Mouse (Mus musculus) CH12.LX (cell line): ENCODE data around the gene Dock10. TPM values are rescaled to one million over a fixed set of nuclear protein-coding genes. Genes with fewer than 3 reads are reported as not detected.

Source experiments
- DNase-seq: peaks from one replicate; pipeline ENCODE4 v3.0.0-alpha.2; 2013; ENCODE audit errors: extremely low read depth
- H3K27ac ChIP-seq: 2 replicates; pipeline ENCODE4 v1.5.1; 2012; ENCODE audit warnings: low read depth, mild to moderate bottlenecking, control low read depth, moderate library complexity; ENCODE audit not compliant: insufficient read depth
- H3K27me3 ChIP-seq: replicated peaks from 2 replicates; pipeline ENCODE3; 2012; ENCODE audit warnings: inconsistent platforms
- H3K36me3 ChIP-seq, 2 experiments: replicated peaks in 1 of 2; 2 replicates each; pipeline versions ENCODE3 to v1.6.1; 2012; ENCODE audit warnings: inconsistent platforms in 1 of 2, low read length in 1 of 2, mild to moderate bottlenecking in 1 of 2, mixed read lengths in 1 of 2, moderate library complexity in 1 of 2; ENCODE audit not compliant: control insufficient read depth in 1 of 2, insufficient read depth in 1 of 2
- H3K4me1 ChIP-seq, 2 experiments: 2 replicates each; pipeline ENCODE4 v1.6.1; 2012; ENCODE audit warnings: inconsistent platforms in 1 of 2, moderate library complexity in 1 of 2; ENCODE audit not compliant: insufficient read depth in 2 of 2, control insufficient read depth in 1 of 2
- H3K4me2 ChIP-seq: 2 replicates; pipeline ENCODE4 v1.6.1; 2012; ENCODE audit warnings: low read depth, mild to moderate bottlenecking, control low read depth; ENCODE audit not compliant: poor library complexity, insufficient read depth, severe bottlenecking
- H3K4me3 ChIP-seq, 3 experiments: fragments of 150-350 bp in 1 of 3; sonication (generic) in 1 of 3; replicated peaks in 1 of 3; 2 replicates each; pipeline versions ENCODE3 to v1.5.1; 2011 to 2012; ENCODE audit warnings: low read depth in 2 of 3, low read length in 2 of 3, mild to moderate bottlenecking in 2 of 3, moderate library complexity in 2 of 3, control low read depth in 1 of 3, improper control_type of control experiment in 1 of 3, inconsistent platforms in 1 of 3, mixed read lengths in 1 of 3; ENCODE audit not compliant: poor library complexity in 1 of 3
- H3K79me2 ChIP-seq: replicated peaks from 2 replicates; pipeline ENCODE4 v1.6.1; 2012; ENCODE audit warnings: mild to moderate bottlenecking, moderate library complexity; ENCODE audit not compliant: control insufficient read depth, poor library complexity, insufficient read depth, severe bottlenecking; ENCODE audit errors: extremely low read depth
- H3K9ac ChIP-seq: 2 replicates; pipeline ENCODE4 v1.6.1; 2012; ENCODE audit warnings: low read depth, mild to moderate bottlenecking, control low read depth, moderate library complexity; ENCODE audit not compliant: insufficient read depth
- H3K9me3 ChIP-seq: replicated peaks from 2 replicates; pipeline ENCODE3; 2012; ENCODE audit warnings: low read length, inconsistent platforms, mixed read lengths
- CTCF ChIP-seq, 2 experiments: IDR thresholded peaks in 1 of 2; conservative IDR thresholded peaks in 1 of 2; 2 replicates each; pipeline ENCODE4 v1.5.1; 2011 to 2012; ENCODE audit warnings: low read depth in 2 of 2, low read length in 2 of 2, improper control_type of control experiment in 1 of 2, inconsistent platforms in 1 of 2, mild to moderate bottlenecking in 1 of 2, moderate library complexity in 1 of 2
- ELF1 ChIP-seq: IDR thresholded peaks from 2 replicates; pipeline ENCODE4 v1.6.1; 2014; ENCODE audit warnings: low read depth, mild to moderate bottlenecking, inconsistent platforms, low read length, improper control_type of control experiment
- EP300 ChIP-seq: IDR thresholded peaks from 2 replicates; pipeline ENCODE4 v1.6.1; 2011; ENCODE audit warnings: low read length, improper control_type of control experiment
- IRF4 ChIP-seq: IDR thresholded peaks from 2 replicates; pipeline ENCODE4 v1.6.1; 2014; ENCODE audit warnings: low read depth, mild to moderate bottlenecking, inconsistent platforms, low read length, improper control_type of control experiment
- JUN ChIP-seq: IDR thresholded peaks from 2 replicates; pipeline ENCODE4 v1.6.1; 2011; ENCODE audit warnings: low read depth, mild to moderate bottlenecking, low read length, improper control_type of control experiment, moderate library complexity; ENCODE audit not compliant: insufficient read depth
- JUND ChIP-seq: conservative IDR thresholded peaks from 2 replicates; pipeline ENCODE4 v1.6.1; 2011; ENCODE audit warnings: low read depth, low read length, improper control_type of control experiment
- KAT2A ChIP-seq: IDR thresholded peaks from 2 replicates; pipeline ENCODE4 v1.6.1; 2012; ENCODE audit warnings: low read length, improper control_type of control experiment, inconsistent platforms; ENCODE audit not compliant: insufficient replicate concordance
- MAX ChIP-seq: IDR thresholded peaks from 2 replicates; pipeline ENCODE4 v1.6.1; 2011; ENCODE audit warnings: low read length, improper control_type of control experiment
- MEF2A ChIP-seq: IDR thresholded peaks from 2 replicates; pipeline ENCODE4 v1.6.1; 2014; ENCODE audit warnings: low read depth, mild to moderate bottlenecking, inconsistent platforms, low read length, improper control_type of control experiment, borderline replicate concordance
- MXI1 ChIP-seq: IDR thresholded peaks from 2 replicates; pipeline ENCODE4 v1.6.1; 2011; ENCODE audit warnings: mild to moderate bottlenecking, low read depth, low read length, improper control_type of control experiment
- NRF1 ChIP-seq: IDR thresholded peaks from 2 replicates; pipeline ENCODE4 v1.6.1; 2014; ENCODE audit warnings: low read depth, mild to moderate bottlenecking, inconsistent platforms, low read length, improper control_type of control experiment, moderate library complexity
- POLR2A ChIP-seq: IDR thresholded peaks from 2 replicates; pipeline ENCODE4 v1.6.1; 2011; ENCODE audit warnings: low read depth, mild to moderate bottlenecking, improper control_type of control experiment, low read length
- RAD21 ChIP-seq: IDR thresholded peaks from 2 replicates; pipeline ENCODE4 v1.6.1; 2011; ENCODE audit warnings: low read depth, mild to moderate bottlenecking, low read length, improper control_type of control experiment, moderate library complexity
- RCOR1 ChIP-seq: conservative IDR thresholded peaks from 2 replicates; pipeline ENCODE4 v1.6.1; 2012; ENCODE audit warnings: low read depth, mild to moderate bottlenecking, inconsistent platforms, low read length, improper control_type of control experiment
- SIN3A ChIP-seq: IDR thresholded peaks from 2 replicates; pipeline ENCODE4 v1.6.1; 2012; ENCODE audit warnings: low read length, improper control_type of control experiment, inconsistent platforms
- SMC3 ChIP-seq: IDR thresholded peaks from 2 replicates; pipeline ENCODE4 v1.6.1; 2011; ENCODE audit warnings: low read depth, low read length, improper control_type of control experiment
- TCF12 ChIP-seq: IDR thresholded peaks from 2 replicates; pipeline ENCODE4 v1.6.1; 2014; ENCODE audit warnings: low read depth, mild to moderate bottlenecking, inconsistent platforms, low read length, improper control_type of control experiment
- UBTF ChIP-seq: IDR thresholded peaks from 2 replicates; pipeline ENCODE4 v1.6.1; 2012; ENCODE audit warnings: low read depth, mild to moderate bottlenecking, inconsistent platforms, low read length, improper control_type of control experiment, moderate library complexity
- ZC3H11A ChIP-seq: IDR thresholded peaks from 2 replicates; pipeline ENCODE4 v1.6.1; 2012; ENCODE audit warnings: low read depth, mild to moderate bottlenecking, inconsistent platforms, low read length, improper control_type of control experiment
- ZKSCAN1 ChIP-seq: IDR thresholded peaks from 2 replicates; pipeline ENCODE4 v1.6.1; 2012; ENCODE audit warnings: low read depth, inconsistent platforms, low read length, improper control_type of control experiment, borderline replicate concordance
- ZMIZ1 ChIP-seq: IDR thresholded peaks from 2 replicates; pipeline ENCODE4 v1.6.1; 2012; ENCODE audit warnings: low read depth, mild to moderate bottlenecking, inconsistent platforms, low read length, improper control_type of control experiment
- dilution Hi-C: fragments of 300-500 bp; cut with MboI; formaldehyde crosslinking; loops from 2 replicates; pipeline ENCODE4 v1.14.3; 2020; ENCODE audit warnings: low sequenced_read_pairs; ENCODE audit not compliant: extremely low pct_unique_long_range_greater_than_20kb, extremely low pct_ligation_motif_present
- in situ Hi-C: fragments of 300-500 bp; cut with MboI; formaldehyde crosslinking; loops from 3 replicates; pipeline ENCODE4 v1.14.3; 2019; ENCODE audit warnings: low sequenced_read_pairs, low pct_ligation_motif_present, low pct_unique_long_range_greater_than_20kb, mixed read lengths
- polyA plus RNA-seq: library from polyadenylated mRNA; unstranded; fragments of >175 nt; gene quantifications from 2 replicates; pipeline ENCODE4 v1.2.1, GENCODE M21; 2012; ENCODE audit warnings: low read depth; ENCODE audit not compliant: insufficient read length
- total RNA-seq, 2 experiments: library from RNA; depleted of rRNA; stranded (reverse); fragments of 300-350 nt in 1 of 2; fragments of >200 nt in 1 of 2; gene quantifications; 2 replicates each; pipeline ENCODE4 v1.2.3; 2012 to 2014

Dock10 gene
- total and polyA plus RNA-seq, 3 experiments = 44.7 to 77.2 (median 62.2) TPM

GRCm38 (mm10) chr1:80504757-80505156 is 253.6 kb downstream of the Dock10 start:
- peaks cover 55 to 82% of the 10 kb centered on the region in 2 experiments for H3K36me3 ChIP-seq
- dilution Hi-C loops = no loop called here

GRCm38 (mm10) chr1:80504081-80504480 is 254.2 kb downstream of the Dock10 start:
- DNase-seq = no peak
- Histone ChIP-seq H3K36me3 (peaks cover 52 to 78% of the 10 kb centered on the region in 2 experiments), H3K4me1 (peaks cover 11 to 54% of the 10 kb centered on the region in 2 experiments), H3K79me2 (no peaks in the 10 kb centered on the region), H3K9ac (no peak overlapping the region), H3K27me3 (no peaks in the 10 kb centered on the region), H3K4me2 (no peak overlapping the region), H3K4me3 (no peak overlapping the region), H3K27ac (no peak overlapping the region), H3K9me3 (peaks cover 11% of the 10 kb centered on the region)
- TF ChIP-seq ELF1 (no peak), RCOR1 (no peak), MAX (no peak), RAD21 (no peak), NRF1 (no peak), ZC3H11A (no peak), SIN3A (no peak), TCF12 (no peak), ZKSCAN1 (no peak), UBTF (no peak), IRF4 (no peak), MEF2A (no peak), ZMIZ1 (no peak), CTCF (conservative IDR thresholded peaks at IDR 0.05 in 1 of 2, IDR thresholded peaks at IDR 0.05 in 1 of 2; ENCODE audit: low read depth in 2 of 2, low read length in 2 of 2) (no peak), JUND (no peak), POLR2A (no peak), EP300 (no peak), JUN (no peak), MXI1 (no peak)
- dilution Hi-C loops (no loop called here), in situ Hi-C loops (loop anchor here (5.0 kb wide), 1 partner anchor 92 kb away; no protein-coding TSS in a partner anchor)

More at GRCm38 (mm10) chr1:80504757-80505156, 253.6 kb downstream of the Dock10 start:
- H3K79me2 ChIP-seq = no peaks in the 10 kb centered on the region
- H3K27ac ChIP-seq = peak overlapping the region; percentile 78
- in situ Hi-C loops = loop anchor here (5.0 kb wide), 1 partner anchor 92 kb away; no protein-coding TSS in a partner anchor
- no peaks in the 10 kb centered on the region for H3K27me3 ChIP-seq
- peaks cover 11 to 48% of the 10 kb centered on the region in 2 experiments for H3K4me1 ChIP-seq
- DNase-seq = peak; percentile 41
- TF ChIP-seq SIN3A = no peak
- TF ChIP-seq KAT2A = no peak
- TF ChIP-seq SMC3 = peak; percentile 55
- peak; percentile 46 to 66; a peak in 3 of 4 replicates for TF ChIP-seq CTCF (conservative IDR thresholded peaks at IDR 0.05 in 1 of 2, IDR thresholded peaks at IDR 0.05 in 1 of 2; ENCODE audit: low read depth in 2 of 2, low read length in 2 of 2)
- TF ChIP-seq RAD21 = peak; percentile 63
- H3K4me3 ChIP-seq = no peak overlapping the region
- H3K9ac ChIP-seq = no peak overlapping the region
- H3K4me2 ChIP-seq = no peak overlapping the region
- H3K9me3 ChIP-seq = peaks cover 11% of the 10 kb centered on the region
